Mouse (Mus musculus) E14TG2a.4 (cell line): ENCODE data around the gene Specc1.

Experiments used
- H3K27me3 ChIP-seq: 2 replicates; pipeline ENCODE4 v1.6.1; 2014; ENCODE audit warnings: low read length, control low read depth; ENCODE audit not compliant: insufficient read depth
- H3K36me3 ChIP-seq: 2 replicates; pipeline ENCODE4 v1.6.1; 2014; ENCODE audit warnings: low read length, control low read depth; ENCODE audit not compliant: insufficient read depth
- H3K4me1 ChIP-seq: replicated peaks from 2 replicates; pipeline ENCODE4 v1.6.1; 2014; ENCODE audit warnings: low read depth, low read length, control low read depth
- H3K4me3 ChIP-seq: replicated peaks from 2 replicates; pipeline ENCODE4 v1.5.1; 2014; ENCODE audit warnings: mild to moderate bottlenecking, low read length
- H3K9me3 ChIP-seq: 2 replicates; pipeline ENCODE4 v1.6.1; 2014; ENCODE audit warnings: low read length, control low read depth
- CTCF ChIP-seq: conservative IDR thresholded peaks from 2 replicates; pipeline ENCODE4 v1.5.1; 2014; ENCODE audit warnings: low read length
- NANOG ChIP-seq: IDR thresholded peaks from 2 replicates; pipeline ENCODE4 v1.6.1; 2014; ENCODE audit warnings: borderline replicate concordance, low read length, mixed read lengths
- POU5F1 ChIP-seq: IDR thresholded peaks from 2 replicates; pipeline ENCODE4 v1.6.1; 2014; ENCODE audit warnings: low read length, borderline replicate concordance

Gene Specc1

DNA sequence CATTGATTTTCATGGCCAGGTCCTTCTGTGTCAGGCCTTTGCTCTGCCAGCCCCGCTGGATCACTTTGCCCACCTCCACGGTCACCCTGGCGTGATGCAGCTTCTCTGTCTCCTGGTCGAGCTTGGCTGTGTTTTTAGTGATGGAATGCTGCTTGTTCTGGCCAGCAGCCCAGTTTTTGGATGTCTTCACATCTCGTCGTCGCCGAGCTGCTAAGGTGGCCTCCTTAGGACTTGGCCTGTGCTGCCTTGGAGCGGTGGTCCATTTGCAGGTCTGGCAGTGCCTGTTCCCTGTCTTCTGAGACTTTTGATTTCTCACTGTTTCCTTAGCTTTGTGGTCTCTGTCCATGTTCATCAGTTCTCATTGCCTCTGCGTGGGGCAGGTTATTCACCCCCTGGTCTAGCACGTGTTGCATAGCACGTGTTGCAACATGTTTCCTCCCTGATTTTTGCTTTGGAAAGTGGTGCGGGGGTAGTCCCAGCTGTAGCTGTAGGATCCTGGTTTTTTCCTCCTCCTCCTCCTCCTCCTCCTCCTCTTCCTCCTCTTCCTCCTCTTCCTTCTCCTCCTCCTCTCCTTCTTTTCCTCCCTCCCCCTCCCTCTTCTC is 17.6 kb downstream of the Specc1 start:
- Histone ChIP-seq H3K36me3 (no peaks in the 10 kb centered on the region), H3K27me3 (no peaks in the 10 kb centered on the region), H3K9me3 (no peaks in the 10 kb centered on the region), H3K4me1 (no peaks in the 10 kb centered on the region), H3K4me3 (no peak overlapping the region)
- TF ChIP-seq POU5F1 (no peak), NANOG (no peak), CTCF (no peak)

- TF ChIP-seq POU5F1: no peak
- TF ChIP-seq NANOG: no peak
- TF ChIP-seq CTCF: no peak
- Histone ChIP-seq H3K9me3 (no peaks in the 10 kb centered on the region), H3K4me1 (no peaks in the 10 kb centered on the region), H3K27me3 (no peaks in the 10 kb centered on the region), H3K36me3 (no peaks in the 10 kb centered on the region), H3K4me3 (no peak overlapping the region)
Observed at GRCm38 (mm10) chr11:61975783-61976182, 19.2 kb downstream of the Specc1 start.

GRCm38 (mm10) chr11:61981285-61981684 is 24.7 kb downstream of the Specc1 start:
- Histone ChIP-seq H3K9me3 (no peaks in the 10 kb centered on the region), H3K4me1 (no peaks in the 10 kb centered on the region)
- TF ChIP-seq POU5F1: no peak
- peak; percentile 73 for TF ChIP-seq CTCF
- no peak for TF ChIP-seq NANOG

GRCm38 (mm10) chr11:61982828-61983227 is 26.3 kb downstream of the Specc1 start:
- Histone ChIP-seq H3K27me3 (no peaks in the 10 kb centered on the region), H3K4me3 (no peak overlapping the region), H3K9me3 (no peaks in the 10 kb centered on the region), H3K4me1 (no peaks in the 10 kb centered on the region), H3K36me3 (no peaks in the 10 kb centered on the region)
- TF ChIP-seq CTCF: no peak
- TF ChIP-seq POU5F1: no peak
- TF ChIP-seq NANOG: no peak

More at GRCm38 (mm10) chr11:61981285-61981684, 24.7 kb downstream of the Specc1 start:
- no peaks in the 10 kb centered on the region for H3K36me3 ChIP-seq
- H3K27me3 ChIP-seq: no peaks in the 10 kb centered on the region
- H3K4me3 ChIP-seq: no peak overlapping the region

- Histone ChIP-seq H3K4me3 (no peak overlapping the region), H3K9me3 (no peaks in the 10 kb centered on the region), H3K36me3 (no peaks in the 10 kb centered on the region), H3K27me3 (no peaks in the 10 kb centered on the region), H3K4me1 (no peaks in the 10 kb centered on the region)
- TF ChIP-seq CTCF (no peak), NANOG (no peak), POU5F1 (no peak)
Observed at GRCm38 (mm10) chr11:61986939-61987338, 30.4 kb downstream of the Specc1 start.

GRCm38 (mm10) chr11:61989647-61990046 is 33.1 kb downstream of the Specc1 start:
- TF ChIP-seq POU5F1: no peak
- no peak for TF ChIP-seq CTCF
- no peak for TF ChIP-seq NANOG
- Histone ChIP-seq H3K27me3 (no peaks in the 10 kb centered on the region), H3K4me3 (no peak overlapping the region), H3K36me3 (no peaks in the 10 kb centered on the region), H3K4me1 (no peaks in the 10 kb centered on the region), H3K9me3 (0 out of 2 replicates have a peak, but pooled peaks cover 8% of the 10 kb centered on the region)

GRCm38 (mm10) chr11:61991576-61991975 is 35.0 kb downstream of the Specc1 start:
- TF ChIP-seq CTCF (no peak), POU5F1 (no peak), NANOG (no peak)
- Histone ChIP-seq H3K9me3 (0 out of 2 replicates have a peak, but pooled peaks cover 8% of the 10 kb centered on the region), H3K4me3 (no peak overlapping the region), H3K27me3 (no peaks in the 10 kb centered on the region), H3K4me1 (no peaks in the 10 kb centered on the region), H3K36me3 (no peaks in the 10 kb centered on the region)

GRCm38 (mm10) chr11:61992671-61993285 is 36.2 kb downstream of the Specc1 start:
- Histone ChIP-seq H3K4me3 (no peak overlapping the region), H3K36me3 (no peaks in the 10 kb centered on the region), H3K9me3 (0 out of 2 replicates have a peak, but pooled peaks cover 8% of the 10 kb centered on the region), H3K27me3 (no peaks in the 10 kb centered on the region), H3K4me1 (no peaks in the 10 kb centered on the region)
- no peak for TF ChIP-seq POU5F1
- TF ChIP-seq NANOG: no peak
- no peak for TF ChIP-seq CTCF

DNA sequence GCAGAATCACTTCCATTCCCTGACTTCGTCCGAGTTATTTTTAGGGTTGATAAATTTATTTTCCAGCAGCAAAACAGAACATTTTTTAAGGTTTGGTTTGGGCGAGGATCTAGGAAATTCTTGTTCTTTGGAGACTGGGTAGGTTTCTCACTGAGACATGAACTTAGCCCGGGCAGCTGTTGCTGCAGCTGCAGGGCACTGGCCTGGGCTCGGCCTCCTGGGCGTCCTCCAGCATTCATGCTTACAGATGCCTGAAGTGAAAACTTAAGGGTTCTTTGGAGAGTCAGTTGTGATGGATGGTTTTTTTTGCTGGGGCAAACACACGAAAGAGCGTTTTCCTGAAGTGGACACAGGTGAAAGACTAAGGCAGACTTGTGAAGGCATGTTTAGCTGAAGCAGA is 42.9 kb downstream of the Specc1 start:
- Histone ChIP-seq H3K27me3 (no peaks in the 10 kb centered on the region), H3K4me1 (no peaks in the 10 kb centered on the region), H3K4me3 (no peak overlapping the region), H3K36me3 (no peaks in the 10 kb centered on the region), H3K9me3 (no peaks in the 10 kb centered on the region)
- no peak for TF ChIP-seq CTCF
- no peak for TF ChIP-seq POU5F1
- TF ChIP-seq NANOG: no peak
